Mouse (Mus musculus) small intestine, adult 2 months (tissue): ENCODE measurements around the gene Mctp1.

Experiments
- CTCF ChIP-seq: fragments of 200-500 bp; IDR thresholded peaks from 2 replicates; pipeline ENCODE4 v1.5.1; 2012; ENCODE audit warnings: low read depth, mild to moderate bottlenecking, control low read depth, inconsistent platforms, low read length, moderate library complexity, mixed read lengths; ENCODE audit not compliant: insufficient replicate concordance, insufficient read length; ENCODE audit errors: extremely low read depth
- POLR2A ChIP-seq: fragments of 200-500 bp; IDR thresholded peaks from 2 replicates; pipeline ENCODE4 v1.6.1; 2012; ENCODE audit warnings: low read depth, mild to moderate bottlenecking, control low read depth, inconsistent platforms, low read length, moderate library complexity

DNA sequence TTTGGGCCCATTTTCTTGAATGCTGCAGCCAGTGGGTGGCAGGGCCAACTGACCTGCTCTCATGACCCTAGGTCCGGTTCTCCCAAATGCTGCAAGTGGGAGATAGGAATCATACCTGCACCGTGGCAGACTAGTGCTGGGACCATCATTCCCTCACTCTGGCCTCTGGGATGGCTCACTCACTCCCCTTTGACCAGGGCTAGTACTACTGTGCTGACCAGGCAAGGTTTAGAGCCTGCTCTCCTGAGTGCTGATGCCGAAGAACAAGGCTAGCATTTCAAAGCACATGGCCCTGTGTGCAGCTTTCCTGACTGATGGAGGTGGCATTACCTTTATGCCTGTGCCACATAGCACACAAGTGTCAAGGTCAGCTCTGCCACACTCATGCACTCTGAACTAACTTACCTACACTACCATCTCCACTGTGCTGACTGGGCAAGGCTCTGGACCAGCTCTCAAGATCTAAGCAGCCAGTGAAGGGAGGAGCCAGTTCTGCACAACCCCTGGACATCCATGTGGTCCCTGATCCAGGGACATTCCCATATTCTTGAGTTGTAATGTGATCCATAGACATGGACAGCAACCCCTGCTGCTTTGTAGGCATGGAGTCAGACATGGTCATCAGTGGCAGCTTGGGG is 146.7 kb downstream of the Mctp1 start:
- TF ChIP-seq CTCF (no peak), POLR2A (no peak)
